Mouse (Mus musculus) liver, adult 2 months (tissue): Measurements from ENCODE around the gene Ywhaq. TPM values are rescaled to one million over a fixed set of nuclear protein-coding genes. Genes with fewer than 3 reads are reported as not detected.

Experiments
- DNase-seq: peaks from one replicate; pipeline ENCODE4 v3.0.0-alpha.2; 2011; ENCODE audit warnings: low read depth, low spot score; ENCODE audit errors: extremely low read depth
- H3K27ac ChIP-seq: fragments of 200-500 bp; replicated peaks from 2 replicates; pipeline ENCODE4 v1.5.1; 2012; ENCODE audit warnings: low read depth, mild to moderate bottlenecking, control low read depth, inconsistent platforms, low read length; ENCODE audit not compliant: insufficient read depth
- H3K27me3 ChIP-seq: fragments of 200-500 bp; 2 replicates; pipeline ENCODE4 v1.6.1; 2012; ENCODE audit warnings: mild to moderate bottlenecking, moderate library complexity, low read length, inconsistent platforms; ENCODE audit not compliant: control insufficient read depth, insufficient read depth
- H3K36me3 ChIP-seq: fragments of 200-500 bp; 2 replicates; pipeline ENCODE4 v1.6.1; 2012; ENCODE audit warnings: low read length, inconsistent platforms; ENCODE audit not compliant: control insufficient read depth, insufficient read depth
- H3K4me1 ChIP-seq: fragments of 200-500 bp; 2 replicates; pipeline ENCODE4 v1.6.1; 2011; ENCODE audit warnings: low read length; ENCODE audit not compliant: control insufficient read depth, insufficient read depth
- H3K4me3 ChIP-seq: fragments of 200-500 bp; 2 replicates; pipeline ENCODE4 v1.5.1; 2011; ENCODE audit warnings: low read depth, mild to moderate bottlenecking, control low read depth, low read length, moderate library complexity; ENCODE audit not compliant: insufficient read depth
- H3K79me2 ChIP-seq: fragments of 200-500 bp; 2 replicates; pipeline ENCODE4 v1.6.1; 2012; ENCODE audit warnings: inconsistent platforms, mild to moderate bottlenecking, low read length, moderate library complexity; ENCODE audit not compliant: control insufficient read depth, insufficient read depth
- H3K9ac ChIP-seq: fragments of 200-500 bp; 2 replicates; pipeline ENCODE4 v1.6.1; 2012; ENCODE audit warnings: low read depth, mild to moderate bottlenecking, control low read depth, inconsistent platforms, low read length
- CTCF ChIP-seq: fragments of 200-500 bp; IDR thresholded peaks from 2 replicates; pipeline ENCODE4 v1.5.1; 2011; ENCODE audit warnings: low read depth, low read length, control low read depth
- POLR2A ChIP-seq: fragments of 200-500 bp; IDR thresholded peaks from 2 replicates; pipeline ENCODE4 v1.6.1; 2011; ENCODE audit warnings: low read length, control low read depth; ENCODE audit not compliant: insufficient read depth; ENCODE audit errors: extremely low read depth
- WGBS: fragments of 180-500 bp; shearing (Covaris S2); methylation state at CpG from one replicate; pipeline ENCODE4 v1.1.7; 2018; 5-methylcytosine and 5-hydroxymethylcytosine counted together
- polyA plus RNA-seq: library from polyadenylated mRNA; depleted of rRNA; stranded (reverse); fragments of >200 nt; gene quantifications from 2 replicates; pipeline ENCODE4 v1.2.3, GENCODE M21; 2012
- total RNA-seq: library from RNA; depleted of rRNA; stranded (reverse); fragments of >200 nt; gene quantifications from 2 replicates; pipeline ENCODE4 v1.2.3, GENCODE M21; 2014

Gene Ywhaq
- total and polyA plus RNA-seq, 2 experiments: 25.7 to 78.0 TPM

GRCm38 (mm10) chr12:21373100-21373819 is 44.2 kb downstream of the Ywhaq start, which contains the start of gene Adam17:
Adam17 (minus strand) TSS chr12:21373632.
- Histone ChIP-seq H3K79me2 (peaks cover 12% of the 10 kb centered on the region), H3K4me3 (peak within 1 kb of the TSS; percentile 77), H3K27me3 (no peaks in the 10 kb centered on the region), H3K27ac (peak within 1 kb of the TSS; percentile 93), H3K4me1 (peaks cover 3% of the 10 kb centered on the region; the same call in 1 of the 2 replicates), H3K36me3 (no peaks in the 10 kb centered on the region), H3K9ac (peak within 1 kb of the TSS; percentile 88)
- peak; percentile 84 for DNase-seq
- TF ChIP-seq POLR2A (peak; percentile 69), CTCF (peak; percentile 69)
- WGBS: under 1% methylated on average over 55 of the region's 55 CpGs

GRCm38 (mm10) chr12:21370035-21370611 is 47.3 kb downstream of the Ywhaq start:
- peak; percentile 35 for DNase-seq
- peaks cover 14% of the 10 kb centered on the region for H3K79me2 ChIP-seq
- H3K27me3 ChIP-seq: no peaks in the 10 kb centered on the region
- no peak overlapping the region; the same call in 1 of the 2 replicates for H3K27ac ChIP-seq
- H3K4me1 ChIP-seq: peaks cover 3% of the 10 kb centered on the region; the same call in 1 of the 2 replicates
- TF ChIP-seq CTCF: no peak
- no peak for TF ChIP-seq POLR2A
- no peak overlapping the region for H3K4me3 ChIP-seq
- no peaks in the 10 kb centered on the region for H3K36me3 ChIP-seq
- H3K9ac ChIP-seq: no peak overlapping the region
- WGBS: 86% methylated on average over 1 of the region's 1 CpGs

GRCm38 (mm10) chr12:21369087-21369410 is 48.4 kb downstream of the Ywhaq start:
- DNase-seq: peak; percentile 31
- H3K4me1 ChIP-seq: peaks cover 3% of the 10 kb centered on the region; the same call in 1 of the 2 replicates
- no peak overlapping the region for H3K27ac ChIP-seq
- H3K27me3 ChIP-seq: no peaks in the 10 kb centered on the region
- no peak overlapping the region for H3K4me3 ChIP-seq
- WGBS: 91% methylated on average over 5 of the region's 5 CpGs
- peaks cover 14% of the 10 kb centered on the region for H3K79me2 ChIP-seq
- H3K9ac ChIP-seq: no peak overlapping the region
- no peaks in the 10 kb centered on the region for H3K36me3 ChIP-seq
- TF ChIP-seq CTCF: no peak
- no peak for TF ChIP-seq POLR2A

- Histone ChIP-seq H3K4me3 (no peak overlapping the region), H3K27me3 (no peaks in the 10 kb centered on the region), H3K27ac (peak overlapping the region; percentile 34; the same call in 1 of the 2 replicates), H3K36me3 (no peaks in the 10 kb centered on the region), H3K79me2 (peaks cover 14% of the 10 kb centered on the region), H3K4me1 (peaks cover 3% of the 10 kb centered on the region; the same call in 1 of the 2 replicates), H3K9ac (no peak overlapping the region)
- 85% methylated on average over 9 of the region's 9 CpGs for WGBS
- TF ChIP-seq CTCF: no peak
- TF ChIP-seq POLR2A: no peak
- DNase-seq: no peak
Observed at GRCm38 (mm10) chr12:21368376-21369086, 48.9 kb downstream of the Ywhaq start.

- WGBS: 44% methylated on average over 10 of the region's 10 CpGs
- H3K4me1 ChIP-seq: no peaks in the 10 kb centered on the region; the same call in 1 of the 2 replicates
- no peak overlapping the region for H3K27ac ChIP-seq
- no peaks in the 10 kb centered on the region for H3K27me3 ChIP-seq
- TF ChIP-seq POLR2A: no peak
- no peak for TF ChIP-seq CTCF
- peak; percentile 57 for DNase-seq
- H3K79me2 ChIP-seq: peaks cover 14% of the 10 kb centered on the region
- H3K4me3 ChIP-seq: no peak overlapping the region
- H3K9ac ChIP-seq: no peak overlapping the region
- H3K36me3 ChIP-seq: 0 out of 2 replicates have a peak, but pooled peaks cover 4% of the 10 kb centered on the region
Observed at GRCm38 (mm10) chr12:21364624-21365435, 52.6 kb downstream of the Ywhaq start.
